Mouse (Mus musculus): ENCODE data around the gene Fgfr2. TPM values are rescaled to one million over a fixed set of nuclear protein-coding genes. Genes with fewer than 3 reads are reported as not detected.

The Fgfr2 gene
- total and polyA plus RNA-seq, 2 experiments from 2014 or later = 12.1 to 32.6 TPM

DNA sequence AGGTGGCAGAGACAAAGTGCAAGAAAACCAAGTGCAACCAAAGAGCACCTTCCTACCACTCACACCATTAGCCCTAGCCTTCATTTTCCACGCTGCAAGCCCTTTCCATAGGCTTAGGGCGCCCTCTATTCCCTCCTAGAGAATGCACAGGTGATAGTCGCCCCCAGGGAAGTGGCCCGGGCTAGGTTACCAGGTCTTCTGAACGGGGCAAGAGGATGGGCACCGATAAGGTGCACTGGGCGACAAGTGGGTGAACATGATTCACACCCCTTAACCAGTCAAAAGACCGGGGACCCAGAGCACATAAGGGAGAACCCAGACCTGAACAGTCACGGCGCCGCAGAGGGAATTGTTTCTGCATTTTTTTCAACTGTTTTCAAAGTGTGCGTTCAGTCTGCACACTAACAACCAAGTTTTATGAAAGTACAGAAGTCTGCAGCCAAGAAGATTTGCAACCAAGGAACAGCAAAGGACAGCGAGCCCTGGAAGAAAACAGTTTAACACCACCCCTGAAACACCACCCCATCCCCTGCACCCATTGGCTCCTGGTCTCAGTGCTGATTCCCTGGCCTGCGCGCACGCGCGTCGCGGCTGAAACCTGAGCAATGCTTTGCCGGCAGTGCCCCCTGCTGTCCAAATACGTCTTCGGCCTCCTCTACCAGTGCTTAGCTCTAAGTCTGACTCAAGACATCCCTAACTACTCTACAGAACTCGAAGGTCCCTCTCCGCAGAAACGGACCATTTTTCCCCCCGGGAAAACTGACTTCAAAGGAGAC, 571.6 kb downstream of the Fgfr2 start:
- H3K4me1 ChIP-seq (ENCODE audit: insufficient read depth, low read length) = no peaks in the 10 kb centered on the region
- 2% methylated on average over 27 of the region's 27 CpGs for WGBS

DNA sequence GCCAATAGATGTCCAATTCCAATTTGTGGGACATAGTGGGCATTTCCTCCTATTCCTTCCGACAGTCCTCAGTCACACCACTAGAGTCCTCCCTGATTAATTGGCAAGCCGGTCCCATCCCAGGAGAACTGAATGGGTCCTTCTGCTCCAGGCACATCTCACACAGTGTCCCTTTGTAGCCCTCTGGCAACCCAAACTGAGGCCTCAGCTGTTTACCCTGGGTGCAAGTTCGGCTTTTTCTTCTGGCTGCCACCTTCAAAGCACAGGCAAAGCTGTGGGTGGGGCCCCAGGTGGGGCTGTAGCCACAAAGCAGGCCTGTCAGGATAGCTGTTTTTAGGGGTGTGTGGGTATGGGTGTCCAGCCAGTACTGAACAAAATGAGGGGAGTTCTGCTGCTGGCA, 576.0 kb downstream of the Fgfr2 start:
- H3K9ac ChIP-seq (replicated peaks; ENCODE audit: low read length, poor library complexity, severe bottlenecking) = no peak overlapping the region
- WGBS = 84% methylated on average over 3 of the region's 3 CpGs
- H3K4me2 ChIP-seq (ENCODE audit: low read depth, low read length, poor library complexity, severe bottlenecking) = no peak overlapping the region
- TF ChIP-seq CTCF (IDR thresholded peaks at IDR 0.05) = no peak
- no peak overlapping the region for H3K4me3 ChIP-seq (ENCODE audit: low read depth, low read length)
- H3K27me3 ChIP-seq (ENCODE audit: insufficient read depth, low read length) = no peaks in the 10 kb centered on the region
- H3K36me3 ChIP-seq (ENCODE audit: insufficient read depth, low read length) = no peaks in the 10 kb centered on the region
- H3K4me1 ChIP-seq (ENCODE audit: insufficient read depth, low read length) = no peaks in the 10 kb centered on the region
- no peak for ATAC-seq (ENCODE audit: low FRiP score)
- DNase-seq (ENCODE audit: low spot score) = no peak
- H3K9me3 ChIP-seq (ENCODE audit: low read length) = no peaks in the 10 kb centered on the region
- H3K27ac ChIP-seq (ENCODE audit: low read depth, low read length) = no peak overlapping the region

More for the DNA sequence above, 571.6 kb downstream of the Fgfr2 start:
- no peaks in the 10 kb centered on the region for H3K9me3 ChIP-seq (ENCODE audit: low read length)
- H3K9ac ChIP-seq (replicated peaks; ENCODE audit: low read length, poor library complexity, severe bottlenecking) = no peak overlapping the region
- ATAC-seq (ENCODE audit: low FRiP score) (peak; percentile 92), DNase-seq (ENCODE audit: low spot score) (peak; percentile 96)
- peak; percentile 93 for TF ChIP-seq CTCF (IDR thresholded peaks at IDR 0.05)
- no peaks in the 10 kb centered on the region for H3K27me3 ChIP-seq (ENCODE audit: insufficient read depth, low read length)
- peak overlapping the region; percentile 38 for H3K4me3 ChIP-seq (ENCODE audit: low read depth, low read length)
- H3K36me3 ChIP-seq (ENCODE audit: insufficient read depth, low read length) = peaks cover under 1% of the 10 kb centered on the region; the same call in 1 of the 2 replicates
- no peak overlapping the region for H3K27ac ChIP-seq (ENCODE audit: low read depth, low read length)
- H3K4me2 ChIP-seq (ENCODE audit: low read depth, low read length, poor library complexity, severe bottlenecking) = peak overlapping the region; percentile 66

DNA sequence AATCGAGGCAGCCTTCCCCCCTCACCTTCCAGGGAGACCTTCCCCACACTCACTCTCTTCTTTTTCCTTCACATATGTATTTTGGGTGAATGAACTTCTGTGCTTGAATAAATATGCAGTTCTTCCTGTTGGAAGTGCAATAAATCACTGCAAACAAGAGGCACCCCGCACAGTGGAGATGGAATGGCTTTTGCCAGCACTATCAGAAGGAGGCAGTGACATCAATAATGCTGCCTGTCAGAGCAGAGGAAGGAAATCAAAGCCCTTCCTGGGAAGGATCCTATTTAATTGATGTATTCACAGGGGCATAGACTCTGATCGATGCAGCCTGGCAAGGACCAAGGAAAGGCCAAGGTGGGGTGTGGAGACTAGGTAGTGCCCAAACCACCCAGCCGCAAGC, 580.7 kb downstream of the Fgfr2 start:
- Histone ChIP-seq H3K4me1 (ENCODE audit: insufficient read depth, low read length) (no peaks in the 10 kb centered on the region), H3K9ac (replicated peaks; ENCODE audit: low read length, poor library complexity, severe bottlenecking) (no peak overlapping the region), H3K9me3 (ENCODE audit: low read length) (no peaks in the 10 kb centered on the region), H3K27ac (ENCODE audit: low read depth, low read length) (no peak overlapping the region), H3K4me3 (ENCODE audit: low read depth, low read length) (no peak overlapping the region), H3K4me2 (ENCODE audit: low read depth, low read length, poor library complexity, severe bottlenecking) (no peak overlapping the region), H3K27me3 (ENCODE audit: insufficient read depth, low read length) (no peaks in the 10 kb centered on the region), H3K36me3 (ENCODE audit: insufficient read depth, low read length) (no peaks in the 10 kb centered on the region)
- no peak for TF ChIP-seq CTCF (IDR thresholded peaks at IDR 0.05)
- WGBS = 77% methylated on average over 4 of the region's 4 CpGs
- ATAC-seq (ENCODE audit: low FRiP score) (no peak), DNase-seq (ENCODE audit: low spot score) (peak; percentile 21)

DNA sequence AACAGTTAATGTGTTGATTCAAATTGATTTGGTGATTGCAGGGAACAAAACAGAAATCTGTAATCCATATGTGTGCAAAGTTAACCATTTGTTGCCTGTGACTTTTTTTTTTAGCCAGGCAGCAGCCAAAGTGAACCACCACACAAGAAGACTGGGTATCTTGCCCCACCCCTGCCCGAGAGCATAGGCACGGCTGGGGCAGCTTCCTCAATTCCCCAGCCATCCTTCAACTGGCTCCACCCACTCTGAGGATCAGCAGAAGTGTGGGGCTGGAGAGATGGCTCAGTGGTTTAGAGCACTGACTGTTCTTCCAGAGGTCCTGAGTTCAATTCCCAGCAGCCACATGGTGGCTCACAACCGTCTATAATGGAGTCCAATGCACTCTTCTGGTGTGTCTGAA, 581.6 kb downstream of the Fgfr2 start:
- 67% methylated on average over 3 of the region's 3 CpGs for WGBS
- Histone ChIP-seq H3K4me1 (ENCODE audit: insufficient read depth, low read length) (no peaks in the 10 kb centered on the region), H3K4me3 (ENCODE audit: low read depth, low read length) (no peak overlapping the region), H3K27me3 (ENCODE audit: insufficient read depth, low read length) (no peaks in the 10 kb centered on the region), H3K9me3 (ENCODE audit: low read length) (no peaks in the 10 kb centered on the region), H3K36me3 (ENCODE audit: insufficient read depth, low read length) (no peaks in the 10 kb centered on the region), H3K9ac (replicated peaks; ENCODE audit: low read length, poor library complexity, severe bottlenecking) (no peak overlapping the region), H3K4me2 (ENCODE audit: low read depth, low read length, poor library complexity, severe bottlenecking) (no peak overlapping the region), H3K27ac (ENCODE audit: low read depth, low read length) (no peak overlapping the region)
- TF ChIP-seq CTCF (IDR thresholded peaks at IDR 0.05) = no peak
- ATAC-seq (ENCODE audit: low FRiP score) (no peak), DNase-seq (ENCODE audit: low spot score) (no peak)

DNA sequence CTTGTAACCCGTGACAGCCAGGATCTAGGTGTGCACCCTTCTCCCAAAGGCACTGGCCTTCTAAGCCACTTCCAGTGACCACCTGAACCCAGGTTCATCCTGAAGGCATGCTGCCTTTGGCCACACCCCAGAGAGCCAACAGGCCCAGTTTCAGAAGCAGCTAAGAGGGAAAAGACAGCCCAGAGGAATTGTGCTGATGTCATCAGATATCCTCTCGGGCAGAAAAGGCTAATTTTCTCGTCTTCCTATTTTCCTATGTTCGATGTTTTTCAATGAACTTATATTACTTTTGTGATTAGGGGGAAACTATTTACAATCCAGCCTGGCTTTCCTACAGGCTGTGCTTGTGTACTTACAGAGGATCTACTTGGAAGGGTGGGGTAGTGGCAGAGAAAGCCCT, 582.6 kb downstream of the Fgfr2 start:
- H3K9me3 ChIP-seq (ENCODE audit: low read length) = no peaks in the 10 kb centered on the region
- H3K27me3 ChIP-seq (ENCODE audit: insufficient read depth, low read length) = no peaks in the 10 kb centered on the region
- H3K4me1 ChIP-seq (ENCODE audit: insufficient read depth, low read length) = no peaks in the 10 kb centered on the region
- H3K36me3 ChIP-seq (ENCODE audit: insufficient read depth, low read length) = no peaks in the 10 kb centered on the region
- H3K4me2 ChIP-seq (ENCODE audit: low read depth, low read length, poor library complexity, severe bottlenecking) = no peak overlapping the region
- H3K27ac ChIP-seq (ENCODE audit: low read depth, low read length) = no peak overlapping the region
- TF ChIP-seq CTCF (IDR thresholded peaks at IDR 0.05) = no peak
- ATAC-seq (ENCODE audit: low FRiP score) (no peak), DNase-seq (ENCODE audit: low spot score) (no peak)
- H3K4me3 ChIP-seq (ENCODE audit: low read depth, low read length) = no peak overlapping the region
- no peak overlapping the region for H3K9ac ChIP-seq (replicated peaks; ENCODE audit: low read length, poor library complexity, severe bottlenecking)
- WGBS = 78% methylated on average over 4 of the region's 4 CpGs

DNA sequence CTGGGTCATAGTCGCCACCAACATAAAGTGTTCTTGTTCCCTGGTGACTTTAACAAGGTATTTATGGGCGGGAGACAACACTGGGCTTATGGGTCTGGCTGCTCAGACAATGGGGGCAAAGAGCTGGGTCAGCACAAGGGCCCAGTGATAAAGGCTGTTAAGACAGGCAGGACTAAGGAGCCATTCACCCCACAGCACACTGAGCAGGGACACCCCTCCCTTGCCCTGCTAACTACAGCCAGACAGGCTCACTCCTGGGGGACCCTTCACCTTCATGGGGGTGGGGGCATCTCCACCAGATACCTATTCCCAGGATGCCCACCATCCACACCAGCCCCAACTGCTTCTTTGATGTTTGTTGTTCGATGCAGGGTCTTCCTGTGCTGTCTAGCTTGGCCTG, 593.9 kb downstream of the Fgfr2 start:
- WGBS = 72% methylated on average over 3 of the region's 3 CpGs
- no peak for TF ChIP-seq CTCF (IDR thresholded peaks at IDR 0.05)
- ATAC-seq (ENCODE audit: low FRiP score) (no peak), DNase-seq (ENCODE audit: low spot score) (no peak)
- Histone ChIP-seq H3K9me3 (ENCODE audit: low read length) (no peaks in the 10 kb centered on the region), H3K36me3 (ENCODE audit: insufficient read depth, low read length) (no peaks in the 10 kb centered on the region), H3K4me2 (ENCODE audit: low read depth, low read length, poor library complexity, severe bottlenecking) (no peak overlapping the region), H3K4me3 (ENCODE audit: low read depth, low read length) (no peak overlapping the region), H3K27me3 (ENCODE audit: insufficient read depth, low read length) (no peaks in the 10 kb centered on the region), H3K27ac (ENCODE audit: low read depth, low read length) (no peak overlapping the region), H3K4me1 (ENCODE audit: insufficient read depth, low read length) (no peaks in the 10 kb centered on the region), H3K9ac (replicated peaks; ENCODE audit: low read length, poor library complexity, severe bottlenecking) (no peak overlapping the region)

Data from midbrain, postnatal 0 days (tissue).